Mouse (Mus musculus) granulocyte monocyte progenitor cell, adult 5-6 weeks (primary cell): ENCODE data around the gene Gas6. TPM values are rescaled to one million over a fixed set of nuclear protein-coding genes. Genes with fewer than 3 reads are reported as not detected.

Experiments used
- ATAC-seq: replicated peaks from 2 replicates; pipeline ENCODE4 v1.8.0; 2016; ENCODE audit warnings: mild to moderate bottlenecking, moderate TSS enrichment, inconsistent platforms; ENCODE audit not compliant: poor library complexity, severe bottlenecking
- total RNA-seq, 2 experiments: library from RNA; stranded (forward) in 1 of 2; stranded (reverse) in 1 of 2; fragments of 200-712, 200-1000 nt in 1 of 2; fragments of >200 nt in 1 of 2; fragmentation: Nextera tagmentation in 1 of 2; gene quantifications; 2 replicates each; pipeline ENCODE4 v1.2.3; 2014 to 2017

Gene Gas6
- total RNA-seq, 2 experiments from 2014 or later = 0.10 TPM; not detected in 1

GRCm38 (mm10) chr8:13415879-13416278, 78.4 kb downstream of the Gas6 start:
- ATAC-seq = no peak

Other genes with a start within 250 kb of the Gas6 start
- not detected in 2 replicates for gene Adprhl1, start 240.3 kb downstream of the Gas6 start, total RNA-seq (2014; fragmentation: Nextera tagmentation)
- not detected in 2 replicates for gene Adprhl1, start 240.3 kb downstream of the Gas6 start, total RNA-seq (2017)
- 11.5 and 12.4 TPM in 2 replicates for gene Dcun1d2, start 206.4 kb downstream of the Gas6 start, total RNA-seq (2014; fragmentation: Nextera tagmentation)
- gene Dcun1d2, start 206.4 kb downstream of the Gas6 start, total RNA-seq (2017) = 17.3 and 20.9 TPM in 2 replicates
- gene Tmco3, start 206.3 kb downstream of the Gas6 start, total RNA-seq (2014; fragmentation: Nextera tagmentation) = 6.0 and 12.3 TPM in 2 replicates
- gene Tmco3, start 206.3 kb downstream of the Gas6 start, total RNA-seq (2017) = 6.9 and 15.3 TPM in 2 replicates
- gene Tfdp1, start 155.7 kb downstream of the Gas6 start, total RNA-seq (2014; fragmentation: Nextera tagmentation) = 277 and 291 TPM in 2 replicates
- 200 and 242 TPM in 2 replicates for gene Tfdp1, start 155.7 kb downstream of the Gas6 start, total RNA-seq (2017)
- not detected in 2 replicates for gene Atp4b, start 97.7 kb downstream of the Gas6 start, total RNA-seq (2014; fragmentation: Nextera tagmentation)
- not detected in 2 replicates for gene Atp4b, start 97.7 kb downstream of the Gas6 start, total RNA-seq (2017)
- not detected in 2 replicates for gene Grk1, start 89.4 kb downstream of the Gas6 start, total RNA-seq (2014; fragmentation: Nextera tagmentation)
- gene Grk1, start 89.4 kb downstream of the Gas6 start, total RNA-seq (2017) = 0.04 TPM in 1 of 2 replicates, not detected in the other
- not detected in 2 replicates for gene Tmem255b, start 59.3 kb downstream of the Gas6 start, total RNA-seq (2014; fragmentation: Nextera tagmentation)
- gene Tmem255b, start 59.3 kb downstream of the Gas6 start, total RNA-seq (2017) = not detected in 2 replicates
- not detected in 2 replicates for gene 1700029H14Rik, start 68.0 kb upstream of the Gas6 start, total RNA-seq (2014; fragmentation: Nextera tagmentation)
- gene 1700029H14Rik, start 68.0 kb upstream of the Gas6 start, total RNA-seq (2017) = not detected in 2 replicates
- gene Rasa3, start 183.1 kb upstream of the Gas6 start, total RNA-seq (2014; fragmentation: Nextera tagmentation) = 52.5 and 55.5 TPM in 2 replicates
- 53.3 and 54.4 TPM in 2 replicates for gene Rasa3, start 183.1 kb upstream of the Gas6 start, total RNA-seq (2017)
- gene Cfap97d2, start 211.4 kb upstream of the Gas6 start, total RNA-seq (2014; fragmentation: Nextera tagmentation) = not detected in 2 replicates
- not detected in 2 replicates for gene Cfap97d2, start 211.4 kb upstream of the Gas6 start, total RNA-seq (2017)